ENCODE assay signal across 8 mouse cellular contexts in genomic region chr12:79028911-79029861, GRCm38 (mm10). TPM values are rescaled to one million over a fixed set of nuclear protein-coding genes. Genes with fewer than 3 reads are reported as not detected.
DNase-seq lines count a peak whose midpoint lies in the region; ATAC-seq and TF ChIP-seq lines count a peak whose summit lies in the region.

Gene Plekhh1 (plus strand): TSS chr12:79029163.

- no peaks in the 10 kb centered on the region for H3K9me3 ChIP-seq in MEL (replicated peaks; ENCODE audit: insufficient read depth, low read length)
- H3K9me3 ChIP-seq in forebrain, embryonic 11.5 days (ENCODE audit: control insufficient read depth, low read length): no peaks in the 10 kb centered on the region

- H3K4me3 ChIP-seq in MEL (ENCODE audit: control insufficient read depth in 1 of 2, insufficient read depth in 1 of 2, low read depth in 2 of 2, low read length in 2 of 2): peak within 1 kb of the TSS; percentile 37 to 47; a peak in 3 of 4 replicates
- H3K4me3 ChIP-seq in bone marrow macrophage, adult 2 months (ENCODE audit: insufficient read depth, low read length): peak within 1 kb of the TSS; percentile 63
- peak within 1 kb of the TSS; percentile 90 for H3K4me3 ChIP-seq in forebrain, embryonic 11.5 days (ENCODE audit: low read depth, low read length)
- peak within 1 kb of the TSS; percentile 68 for H3K4me3 ChIP-seq in layer of hippocampus, adult 2 months

- ATAC-seq in forebrain, embryonic 11.5 days (replicated peaks; ENCODE audit: low FRiP score): peak; percentile 91
- no peak; the same call in 1 of the 2 replicates for ATAC-seq in monocyte, adult 5-6 weeks (replicated peaks; ENCODE audit: insufficient number of reproducible peaks, low FRiP score, low TSS enrichment, poor library complexity, severe bottlenecking)

- peak within 1 kb of the TSS; percentile 94 for H3K4me2 ChIP-seq in forebrain, embryonic 11.5 days (ENCODE audit: low read depth, low read length, severe bottlenecking)

- H3K36me3 ChIP-seq in MEL (ENCODE audit: control insufficient read depth in 1 of 2, insufficient read depth in 2 of 2, low read length in 2 of 2): no peaks in the 10 kb centered on the region
- H3K36me3 ChIP-seq in forebrain, embryonic 11.5 days (ENCODE audit: control insufficient read depth, insufficient read depth, low read length): no peaks in the 10 kb centered on the region

- peaks cover 28 to 31% of the 10 kb centered on the region in 2 experiments for H3K27me3 ChIP-seq in MEL (ENCODE audit: control insufficient read depth in 1 of 2, insufficient read depth in 2 of 2, low read length in 2 of 2)
- no peaks in the 10 kb centered on the region for H3K27me3 ChIP-seq in forebrain, embryonic 11.5 days (ENCODE audit: control insufficient read depth, insufficient read depth, low read length)

- H3K4me1 ChIP-seq in MEL (ENCODE audit: control insufficient read depth in 1 of 2, insufficient read depth in 2 of 2, low read length in 2 of 2): peaks cover 0 to 3% of the 10 kb centered on the region in 2 experiments; a peak in 1 of 4 replicates
- H3K4me1 ChIP-seq in bone marrow macrophage, adult 2 months (ENCODE audit: control insufficient read depth, insufficient read depth, low read length): peaks cover 11% of the 10 kb centered on the region
- no peaks in the 10 kb centered on the region for H3K4me1 ChIP-seq in forebrain, embryonic 11.5 days (replicated peaks; ENCODE audit: control insufficient read depth, insufficient read depth, low read length)

- peak within 1 kb of the TSS; percentile 57 for H3K9ac ChIP-seq in MEL (ENCODE audit: control insufficient read depth, low read depth, low read length, poor library complexity, severe bottlenecking)
- H3K9ac ChIP-seq in forebrain, embryonic 11.5 days (ENCODE audit: low read length): peak within 1 kb of the TSS; percentile 93

- H3K79me2 ChIP-seq in MEL (ENCODE audit: control insufficient read depth, insufficient read depth, low read length, poor library complexity): no peaks in the 10 kb centered on the region

- TF ChIP-seq CTCF in MEL (IDR thresholded peaks at IDR 0.05 in 2 of 3, conservative IDR thresholded peaks at IDR 0.05 in 1 of 3; ENCODE audit: control insufficient read depth in 1 of 3, insufficient read depth in 1 of 3, low read depth in 2 of 3, low read length in 3 of 3, poor library complexity in 1 of 3, severe bottlenecking in 1 of 3): no peak
- TF ChIP-seq CTCF in bone marrow macrophage, adult 2 months (IDR thresholded peaks at IDR 0.05; ENCODE audit: low read depth, low read length): no peak
- TF ChIP-seq CTCF in layer of hippocampus, adult 2 months (conservative IDR thresholded peaks at IDR 0.05): peak; percentile 10; the same call in 1 of the 2 replicates

- under 1% methylated on average over 72 of the region's 80 CpGs for WGBS in forebrain, embryonic 11.5 days

- TF ChIP-seq EP300 in MEL (IDR thresholded peaks at IDR 0.05; ENCODE audit: low read depth in 1 of 2, low read length in 2 of 2): no peak

- no peak within 1 kb of the TSS for H3K27ac ChIP-seq in MEL (ENCODE audit: control insufficient read depth, low read depth, low read length)
- no peak within 1 kb of the TSS for H3K27ac ChIP-seq in bone marrow macrophage, adult 2 months (ENCODE audit: insufficient read depth, low read depth, low read length)
- H3K27ac ChIP-seq in forebrain, embryonic 11.5 days (ENCODE audit: low read depth, low read length): peak within 1 kb of the TSS; percentile 37; the same call in 1 of the 2 replicates
- peak within 1 kb of the TSS; percentile 81 for H3K27ac ChIP-seq in layer of hippocampus, adult 2 months

- DNase-seq in MEL (ENCODE audit: low read depth, low spot score): no peak
- peak; percentile 85 for DNase-seq in forebrain, embryonic 11.5 days (ENCODE audit: low spot score)
- DNase-seq in heart, postnatal 4 days: peak; percentile 59
- DNase-seq in layer of hippocampus, adult 2 months (ENCODE audit: low spot score in 2 of 2): peak in 1 of 2 experiments; percentile 2
- DNase-seq in lung, postnatal 36 days: peak; percentile 68
- peak; percentile 36 to 46 for DNase-seq in right cerebral cortex, postnatal 10 days (ENCODE audit: low spot score in 2 of 2)

- peak in 1 of 2 experiments; percentile 38; a peak in 1 of 4 replicates for TF ChIP-seq POLR2A in MEL (IDR thresholded peaks at IDR 0.05; ENCODE audit: control insufficient read depth in 1 of 2, insufficient read depth in 1 of 2, low read depth in 1 of 2, low read length in 2 of 2, poor library complexity in 1 of 2)
- TF ChIP-seq POLR2A in bone marrow macrophage, adult 2 months (IDR thresholded peaks at IDR 0.05; ENCODE audit: borderline replicate concordance, low read depth, low read length): no peak

- TF ChIP-seq RAD21 in MEL (IDR thresholded peaks at IDR 0.05; ENCODE audit: low read depth, low read length): no peak

TF ChIP-seq in MEL, 35 proteins besides CTCF, POLR2A, EP300 and RAD21:
- TF ChIP-seq ELF1 (IDR thresholded peaks at IDR 0.05; ENCODE audit: low read depth, low read length) (no peak), MAX (IDR thresholded peaks at IDR 0.05; ENCODE audit: low read length) (no peak), TAL1 (IDR thresholded peaks at IDR 0.05; ENCODE audit: low read length) (no peak), BHLHE40 (IDR thresholded peaks at IDR 0.05; ENCODE audit: borderline replicate concordance, low read depth, low read length) (no peak), NRF1 (IDR thresholded peaks at IDR 0.05; ENCODE audit: insufficient read depth, low read depth, low read length, poor library complexity, severe bottlenecking) (no peak), UBTF (IDR thresholded peaks at IDR 0.05; ENCODE audit: borderline replicate concordance, insufficient read depth, low read depth, low read length) (no peak), MYC (IDR thresholded peaks at IDR 0.05; ENCODE audit: low read depth, low read length) (no peak), NELFE (IDR thresholded peaks at IDR 0.05; ENCODE audit: low read depth, low read length) (no peak), KAT2A (conservative IDR thresholded peaks at IDR 0.05; ENCODE audit: low read depth, low read length) (no peak), RCOR1 (IDR thresholded peaks at IDR 0.05; ENCODE audit: low read depth, low read length) (no peak), MAFK (IDR thresholded peaks at IDR 0.05; ENCODE audit: borderline replicate concordance, low read depth, low read length) (no peak), TBP (IDR thresholded peaks at IDR 0.05; ENCODE audit: low read depth, low read length) (no peak), ZKSCAN1 (IDR thresholded peaks at IDR 0.05; ENCODE audit: low read depth, low read length) (no peak), CHD1 (IDR thresholded peaks at IDR 0.05; ENCODE audit: low read depth, low read length) (no peak), USF1 (IDR thresholded peaks at IDR 0.05; ENCODE audit: low read depth, low read length) (no peak), GATA1 (IDR thresholded peaks at IDR 0.05; ENCODE audit: low read depth, low read length) (no peak)

RNA-seq across cellular contexts. Expression of gene Plekhh1, which starts in this region (rescaled TPM):
- total RNA-seq in MEL (2012; rRNA removed): 0.35 and 0.39 TPM in 2 replicates
- 1 to 10 TPM in 1 of 2 experiments, not detected in 1; 2.3 TPM for polyA plus RNA-seq in MEL (2012; ENCODE audit: insufficient read depth in 1 of 2, insufficient read length in 2 of 2, low read depth in 1 of 2, low replicate concordance in 2 of 2, missing spikeins in 1 of 2)
- polyA plus RNA-seq in bone marrow macrophage, adult 2 months (2012; ENCODE audit: insufficient read depth, insufficient read length, missing spikeins): 0.17 and 0.25 TPM in 2 replicates
- 6.9 and 8.4 TPM in 2 replicates for polyA plus RNA-seq in forebrain, embryonic 11.5 days (2014; fragmentation: Nextera tagmentation; extraction: Ambion mirVana)
- 10 to 100 TPM; 10.3 to 13.9 TPM for total RNA-seq in heart, postnatal 4 days (2021)
- total RNA-seq in layer of hippocampus, adult 2 months (2021): 10 to 100 TPM; 15.3 to 16.1 TPM
- 0.29 to 0.32 TPM in 2 of 3 replicates, not detected in the other for total RNA-seq in monocyte, adult 5-6 weeks (2017)

Comparison
In these comparisons a context has a peak if more than half of its experiments do, and no peak if none do; other contexts are left out.
1. H3K27ac ChIP-seq: peak in forebrain, embryonic 11.5 days (single experiment) and layer of hippocampus, adult 2 months (single experiment); none in MEL (single experiment) and bone marrow macrophage, adult 2 months (single experiment).
2. Peak in every context shown above with its lines, with median percentiles within 50 percentile points of each other: H3K4me3 ChIP-seq.